Mouse (Mus musculus) brown adipose tissue, adult 24 weeks (tissue): ENCODE measurements around the gene 1600014C10Rik. TPM values are rescaled to one million over a fixed set of nuclear protein-coding genes. Genes with fewer than 3 reads are reported as not detected.
A peak's percentile ranks its signal among the peaks of the same experiment; 100 is the strongest.

Experiments
- H3K27ac ChIP-seq: fragments of 200-500 bp; replicated peaks from 2 replicates; pipeline ENCODE4 v1.5.1; 2012; ENCODE audit warnings: low read depth, mild to moderate bottlenecking, low read length
- H3K4me1 ChIP-seq: fragments of 200-500 bp; 2 replicates; pipeline ENCODE4 v1.6.1; 2012; ENCODE audit warnings: low read length, mixed read lengths; ENCODE audit not compliant: control insufficient read depth, insufficient read depth, insufficient read length
- H3K4me3 ChIP-seq: fragments of 200-500 bp; 2 replicates; pipeline ENCODE4 v1.5.1; 2012; ENCODE audit warnings: low read depth, mild to moderate bottlenecking, low read length, moderate library complexity; ENCODE audit not compliant: insufficient read depth
- polyA plus RNA-seq: library from polyadenylated mRNA; stranded (reverse); fragments of >200 nt; gene quantifications from 2 replicates; pipeline ENCODE4 v1.2.4, GENCODE M21; 2012; ENCODE audit not compliant: missing spikeins, insufficient read depth, insufficient read length

The 1600014C10Rik gene
- polyA plus RNA-seq, 1 experiment: 63.9 TPM

- Histone ChIP-seq H3K4me1 (peaks cover 8% of the 10 kb centered on the region; the same call in 1 of the 2 replicates), H3K27ac (peak overlapping the region; percentile 56), H3K4me3 (no peak overlapping the region)
Measured at GRCm38 (mm10) chr7:38217417-38218171, 34.6 kb downstream of the 1600014C10Rik start.

GRCm38 (mm10) chr7:38218631-38219367 lies 35.8 kb downstream of the 1600014C10Rik start:
- 0 out of 2 replicates have a peak, but pooled peaks cover 5% of the 10 kb centered on the region for H3K4me1 ChIP-seq

GRCm38 (mm10) chr7:38219526-38219925 lies 36.5 kb downstream of the 1600014C10Rik start:
- H3K4me3 ChIP-seq: no peak overlapping the region

More at GRCm38 (mm10) chr7:38218631-38219367, 35.8 kb downstream of the 1600014C10Rik start:
- Histone ChIP-seq H3K27ac (peak overlapping the region; percentile 20; the same call in 1 of the 2 replicates), H3K4me3 (no peak overlapping the region)

GRCm38 (mm10) chr7:38220866-38221265 lies 37.8 kb downstream of the 1600014C10Rik start:
- peaks cover 5% of the 10 kb centered on the region; the same call in 1 of the 2 replicates for H3K4me1 ChIP-seq

More at GRCm38 (mm10) chr7:38219526-38219925, 36.5 kb downstream of the 1600014C10Rik start:
- H3K27ac ChIP-seq: 0 out of 2 replicates have a peak overlapping the region, but pooled peaks have one; percentile 12
- H3K4me1 ChIP-seq: 0 out of 2 replicates have a peak, but pooled peaks cover 5% of the 10 kb centered on the region

GRCm38 (mm10) chr7:38224577-38225369 lies 41.8 kb downstream of the 1600014C10Rik start:
- Histone ChIP-seq H3K4me1 (peaks cover 2% of the 10 kb centered on the region; the same call in 1 of the 2 replicates), H3K4me3 (0 out of 2 replicates have a peak overlapping the region, but pooled peaks have one; percentile 17), H3K27ac (peak overlapping the region; percentile 35; the same call in 1 of the 2 replicates)

More at GRCm38 (mm10) chr7:38220866-38221265, 37.8 kb downstream of the 1600014C10Rik start:
- H3K27ac ChIP-seq: no peak overlapping the region
- no peak overlapping the region for H3K4me3 ChIP-seq

- H3K27ac ChIP-seq: peak overlapping the region; percentile 58
- peak overlapping the region; percentile 80 for H3K4me3 ChIP-seq
- peaks cover 2% of the 10 kb centered on the region; the same call in 1 of the 2 replicates for H3K4me1 ChIP-seq
Measured at GRCm38 (mm10) chr7:38226226-38226625, 43.2 kb downstream of the 1600014C10Rik start.

GRCm38 (mm10) chr7:38227181-38227899 lies 44.3 kb downstream of the 1600014C10Rik start:
- Histone ChIP-seq H3K4me1 (peaks cover 2% of the 10 kb centered on the region; the same call in 1 of the 2 replicates), H3K27ac (peak overlapping the region; percentile 42), H3K4me3 (peak overlapping the region; percentile 80)

- Histone ChIP-seq H3K4me3 (peak within 1 kb of the TSS; percentile 80), H3K4me1 (peaks cover 2% of the 10 kb centered on the region; the same call in 1 of the 2 replicates), H3K27ac (peak within 1 kb of the TSS; percentile 58)
Measured at GRCm38 (mm10) chr7:38227900-38228298, 44.9 kb downstream of the 1600014C10Rik start, which contains the start of gene Plekhf1. Gene Plekhf1, minus strand, starts transcription at chr7:38228016.

GRCm38 (mm10) chr7:38228329-38228728 lies 45.3 kb downstream of the 1600014C10Rik start:
- peak overlapping the region; percentile 80 for H3K4me3 ChIP-seq
- no peak overlapping the region for H3K27ac ChIP-seq
- peaks cover 2% of the 10 kb centered on the region; the same call in 1 of the 2 replicates for H3K4me1 ChIP-seq

GRCm38 (mm10) chr7:38230285-38230684 lies 47.3 kb downstream of the 1600014C10Rik start:
- 0 out of 2 replicates have a peak overlapping the region, but pooled peaks have one; percentile 8 for H3K27ac ChIP-seq
- peaks cover 2% of the 10 kb centered on the region; the same call in 1 of the 2 replicates for H3K4me1 ChIP-seq
- no peak overlapping the region for H3K4me3 ChIP-seq

GRCm38 (mm10) chr7:38236400-38237105 lies 53.5 kb downstream of the 1600014C10Rik start:
- no peak overlapping the region for H3K27ac ChIP-seq
- no peaks in the 10 kb centered on the region for H3K4me1 ChIP-seq
- H3K4me3 ChIP-seq: no peak overlapping the region

GRCm38 (mm10) chr7:38237140-38237539 lies 54.1 kb downstream of the 1600014C10Rik start:
- Histone ChIP-seq H3K4me3 (no peak overlapping the region), H3K27ac (no peak overlapping the region), H3K4me1 (no peaks in the 10 kb centered on the region)

GRCm38 (mm10) chr7:38242417-38242816 lies 59.4 kb downstream of the 1600014C10Rik start:
- H3K27ac ChIP-seq: no peak overlapping the region
- H3K4me1 ChIP-seq: no peaks in the 10 kb centered on the region
- H3K4me3 ChIP-seq: no peak overlapping the region
